Mouse (Mus musculus): ENCODE measurements around the gene 1810062G17Rik. TPM values are rescaled to one million over a fixed set of nuclear protein-coding genes. Genes with fewer than 3 reads are reported as not detected.
A peak's percentile ranks its signal among the peaks of the same experiment; 100 is the strongest.

1810062G17Rik gene
- total and polyA plus RNA-seq, 3 experiments: 1.4 to 2.2 (median 1.9) TPM

GRCm38 (mm10) chr3:36505809-36506735, 30.3 kb downstream of the 1810062G17Rik start:
- no peak for DNase-seq

GRCm38 (mm10) chr3:36511491-36511890, 35.8 kb downstream of the 1810062G17Rik start:
- no peak for DNase-seq

GRCm38 (mm10) chr3:36516196-36516595, 40.5 kb downstream of the 1810062G17Rik start:
- no peak for DNase-seq

- peak; percentile 36 for DNase-seq
These were observed 45.6 kb downstream of the 1810062G17Rik start, which contains the start of gene Gm11549 for GRCm38 (mm10) chr3:36521073-36522060. Gm11549 (minus strand) TSS chr3:36521813.

GRCm38 (mm10) chr3:36522137-36522536, 46.4 kb downstream of the 1810062G17Rik start:
- DNase-seq: no peak

- no peak for DNase-seq
These were observed 48.7 kb downstream of the 1810062G17Rik start for GRCm38 (mm10) chr3:36524466-36524865.

- DNase-seq: no peak
These were observed 54.6 kb downstream of the 1810062G17Rik start for GRCm38 (mm10) chr3:36530345-36530744.

- DNase-seq: no peak
These were observed 55.0 kb downstream of the 1810062G17Rik start for GRCm38 (mm10) chr3:36530781-36531180.

- no peak for DNase-seq
These were observed 55.5 kb downstream of the 1810062G17Rik start for GRCm38 (mm10) chr3:36531242-36531641.

Small RNA genes lying within 50 kb of the gene (microRNA-seq; reads per million reads assigned to microRNA genes)
- 1.8 to 2.5 reads per million in 2 experiments for gene Mir7009

Other genes with a start within 250 kb of the 1810062G17Rik start
- 100 to 1,000 TPM; 670 to 728 TPM for gene Anxa5, start within 50 bp of the 1810062G17Rik start, total RNA-seq (2021)
- gene Anxa5, start within 50 bp of the 1810062G17Rik start, polyA plus RNA-seq (2012; rRNA removed): 1,175 and 1,314 TPM in 2 replicates
- gene Gm11549, start 45.9 kb downstream of the 1810062G17Rik start, total RNA-seq (2021): under 1 TPM in 1 of 2 experiments, not detected in 1; 0.52 TPM
- 0.09 and 0.12 TPM in 2 replicates for gene Gm11549, start 45.9 kb downstream of the 1810062G17Rik start, polyA plus RNA-seq (2012; rRNA removed)
- 10 to 100 TPM; 32.4 to 32.6 TPM for gene Exosc9, start 76.7 kb downstream of the 1810062G17Rik start, total RNA-seq (2021)
- gene Exosc9, start 76.7 kb downstream of the 1810062G17Rik start, polyA plus RNA-seq (2012; rRNA removed): 3.2 and 4.5 TPM in 2 replicates
- 1 to 10 TPM; 1.5 to 4.1 TPM for gene Ccna2, start 96.2 kb downstream of the 1810062G17Rik start, total RNA-seq (2021)
- gene Ccna2, start 96.2 kb downstream of the 1810062G17Rik start, polyA plus RNA-seq (2012; rRNA removed): 12.2 and 14.5 TPM in 2 replicates
- gene Bbs7, start 137.5 kb downstream of the 1810062G17Rik start, total RNA-seq (2021): 10 to 100 TPM in 1 of 2 experiments, 1 to 10 TPM in 1; 9.8 to 14.0 TPM
- gene Bbs7, start 137.5 kb downstream of the 1810062G17Rik start, polyA plus RNA-seq (2012; rRNA removed): 0.95 and 1.1 TPM in 2 replicates
- 1 to 10 TPM in 1 of 2 experiments, under 1 TPM in 1; 0.81 to 2.1 TPM for gene Trpc3, start 214.2 kb downstream of the 1810062G17Rik start, total RNA-seq (2021)
- 1.5 and 1.7 TPM in 2 replicates for gene Trpc3, start 214.2 kb downstream of the 1810062G17Rik start, polyA plus RNA-seq (2012; rRNA removed)